Mouse (Mus musculus) limb, embryonic 13.5 days (tissue): ENCODE results near the gene D230025D16Rik. TPM values are rescaled to one million over a fixed set of nuclear protein-coding genes. Genes with fewer than 3 reads are reported as not detected.
A peak's percentile ranks its signal among the peaks of the same experiment; 100 is the strongest.

Experiments
- ATAC-seq: fragments of 200-750 bp; cut with Nextera tagmentation; 2 replicates; pipeline ENCODE4 v1.8.0; 2017; ENCODE audit warnings: low read depth, moderate number of reproducible peaks, moderate TSS enrichment; ENCODE audit not compliant: low FRiP score
- H3K27ac ChIP-seq: fragments of 300-500 bp; sonication (generic); 2 replicates; pipeline ENCODE4 v1.5.1; 2015; ENCODE audit warnings: inconsistent platforms, mild to moderate bottlenecking, moderate library complexity
- H3K27me3 ChIP-seq: fragments of 300-500 bp; sonication (generic); 2 replicates; pipeline ENCODE4 v1.6.1; 2015; ENCODE audit warnings: mild to moderate bottlenecking, inconsistent platforms
- H3K36me3 ChIP-seq: fragments of 300-500 bp; sonication (generic); 2 replicates; pipeline ENCODE4 v1.6.1; 2015; ENCODE audit warnings: inconsistent platforms, mild to moderate bottlenecking, moderate library complexity
- H3K4me1 ChIP-seq: fragments of 300-500 bp; sonication (generic); 2 replicates; pipeline ENCODE4 v1.6.1; 2015; ENCODE audit warnings: inconsistent platforms
- H3K4me2 ChIP-seq: fragments of 300-500 bp; sonication (generic); replicated peaks from 2 replicates; pipeline ENCODE4 v1.6.1; 2015; ENCODE audit warnings: inconsistent platforms, mild to moderate bottlenecking, moderate library complexity
- H3K4me3 ChIP-seq: fragments of 300-500 bp; sonication (generic); 2 replicates; pipeline ENCODE4 v1.5.1; 2015; ENCODE audit warnings: moderate library complexity, mild to moderate bottlenecking, inconsistent platforms
- H3K9ac ChIP-seq: fragments of 300-500 bp; sonication (generic); 2 replicates; pipeline ENCODE4 v1.6.1; 2015; ENCODE audit warnings: mild to moderate bottlenecking, inconsistent platforms
- H3K9me3 ChIP-seq: fragments of 300-500 bp; sonication (generic); 2 replicates; pipeline ENCODE4 v1.6.1; 2016; ENCODE audit warnings: inconsistent platforms
- WGBS: fragments of 180-500 bp; shearing (Covaris S2); methylation state at CpG from one replicate; pipeline ENCODE4 v1.1.7; 2015; 5-methylcytosine and 5-hydroxymethylcytosine counted together
- polyA plus RNA-seq: library from polyadenylated mRNA; unstranded; fragments of >200 nt; fragmentation: Nextera tagmentation; extraction: Ambion mirVana; gene quantifications from 2 replicates; pipeline ENCODE4 v1.2.1, GENCODE M21; 2015

Gene D230025D16Rik
- polyA plus RNA-seq, 1 experiment from 2014 or later: 27.6 TPM

DNA sequence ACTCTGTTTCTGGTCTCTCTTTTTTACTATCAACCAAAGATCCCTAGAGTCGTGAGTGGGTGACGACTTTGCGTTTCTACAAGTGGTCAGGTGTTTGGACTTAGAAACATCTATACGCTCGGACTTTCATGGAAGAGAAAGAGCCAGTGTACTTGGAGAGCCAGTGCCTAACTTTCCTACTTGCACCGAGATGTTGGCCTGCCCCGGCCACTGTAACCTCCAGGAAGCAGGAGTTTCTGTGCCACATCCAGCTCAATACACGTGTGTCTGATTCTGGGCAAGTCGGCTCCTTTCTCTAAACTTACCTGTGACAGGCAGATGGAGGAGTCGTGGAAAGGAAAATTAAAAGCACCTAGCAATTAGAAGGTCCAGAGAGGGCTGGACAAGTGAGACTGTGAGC, 50.9 kb downstream of the D230025D16Rik start, which contains the start of gene Nol3:
Gene Nol3, plus strand, starts transcription at position 301 of the 400 bp plus-strand sequence.
- WGBS: 4% methylated on average over 10 of the region's 10 CpGs
- Histone ChIP-seq H3K4me3 (peak within 1 kb of the TSS; percentile 49), H3K9ac (peak within 1 kb of the TSS; percentile 63), H3K36me3 (no peaks in the 10 kb centered on the region), H3K4me1 (peaks cover 27% of the 10 kb centered on the region), H3K4me2 (peak within 1 kb of the TSS; percentile 77), H3K27ac (no peak within 1 kb of the TSS), H3K27me3 (peaks cover 99% of the 10 kb centered on the region), H3K9me3 (no peaks in the 10 kb centered on the region)
- no peak for ATAC-seq

DNA sequence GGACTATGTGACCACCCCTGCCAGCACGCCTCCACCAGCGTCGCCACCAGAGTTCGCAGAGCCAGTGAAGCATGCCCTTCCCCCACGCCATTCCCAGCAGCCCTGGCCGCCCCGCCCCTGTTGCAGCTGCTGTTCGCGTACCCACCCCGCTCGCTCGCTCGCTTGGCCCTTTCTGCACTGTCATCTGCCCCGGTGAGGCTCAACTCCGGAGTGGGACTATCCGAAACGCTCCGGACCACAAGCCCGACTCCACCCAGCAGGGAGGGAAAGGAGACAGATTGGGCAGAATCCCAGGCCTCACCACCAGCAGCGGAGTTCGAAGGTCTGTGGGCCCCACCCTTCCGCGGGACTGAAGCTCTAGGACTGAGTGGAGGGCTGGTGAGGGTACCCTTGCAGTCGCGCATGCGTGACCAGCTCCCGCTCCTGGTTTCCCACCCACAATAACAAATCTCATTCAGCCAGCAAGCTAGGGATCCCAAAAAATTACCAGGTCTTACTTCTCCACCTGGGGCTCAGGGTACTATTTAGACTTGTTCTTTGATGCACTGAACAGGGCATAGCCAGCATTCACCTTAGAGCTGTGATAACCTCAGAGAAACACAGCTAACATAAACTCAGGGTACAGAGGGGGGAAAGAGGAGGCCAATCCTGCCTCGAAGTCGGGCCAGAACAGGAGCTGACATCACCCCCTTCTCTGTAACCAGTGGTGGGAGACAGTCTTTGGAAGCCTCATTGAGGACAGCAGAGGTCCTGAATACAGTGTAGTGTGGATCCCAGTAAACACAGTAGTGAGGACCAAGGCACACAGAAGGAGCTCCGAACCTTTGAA, 51.6 kb downstream of the D230025D16Rik start:
- Histone ChIP-seq H3K9ac (peak overlapping the region; percentile 63), H3K4me1 (peaks cover 25% of the 10 kb centered on the region), H3K9me3 (no peaks in the 10 kb centered on the region), H3K4me2 (peak overlapping the region; percentile 77), H3K27ac (no peak overlapping the region), H3K4me3 (peak overlapping the region; percentile 49), H3K36me3 (peaks cover 3% of the 10 kb centered on the region), H3K27me3 (peaks cover 93% of the 10 kb centered on the region)
- peak; percentile 66 for ATAC-seq
- WGBS: 4% methylated on average over 30 of the region's 30 CpGs

DNA sequence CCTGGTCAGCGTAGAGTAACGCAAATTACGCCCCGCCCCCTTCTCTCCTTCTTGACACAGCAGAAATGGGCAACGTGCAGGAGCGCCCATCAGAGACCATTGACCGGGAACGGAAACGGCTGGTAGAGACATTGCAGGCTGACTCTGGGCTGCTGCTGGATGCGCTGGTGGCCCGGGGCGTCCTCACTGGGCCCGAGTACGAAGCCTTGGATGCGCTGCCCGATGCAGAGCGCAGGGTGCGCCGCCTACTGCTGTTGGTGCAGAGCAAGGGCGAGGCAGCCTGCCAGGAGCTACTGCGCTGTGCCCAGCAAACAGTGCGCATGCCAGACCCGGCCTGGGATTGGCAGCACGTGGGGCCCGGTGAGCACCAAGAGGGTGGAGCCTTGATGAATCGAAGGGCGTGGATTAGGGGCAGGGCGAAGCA, 54.0 kb downstream of the D230025D16Rik start:
- no peak overlapping the region for H3K27ac ChIP-seq
- no peaks in the 10 kb centered on the region for H3K9me3 ChIP-seq
- peak overlapping the region; percentile 58 for H3K4me2 ChIP-seq
- H3K4me1 ChIP-seq: peaks cover 25% of the 10 kb centered on the region
- peak overlapping the region; percentile 27 for H3K4me3 ChIP-seq
- peaks cover 68% of the 10 kb centered on the region for H3K27me3 ChIP-seq
- peak overlapping the region; percentile 40; the same call in 1 of the 2 replicates for H3K9ac ChIP-seq
- WGBS: 4% methylated on average over 28 of the region's 28 CpGs
- peaks cover 18% of the 10 kb centered on the region for H3K36me3 ChIP-seq
- peak; percentile 52; the same call in 1 of the 2 replicates for ATAC-seq

DNA sequence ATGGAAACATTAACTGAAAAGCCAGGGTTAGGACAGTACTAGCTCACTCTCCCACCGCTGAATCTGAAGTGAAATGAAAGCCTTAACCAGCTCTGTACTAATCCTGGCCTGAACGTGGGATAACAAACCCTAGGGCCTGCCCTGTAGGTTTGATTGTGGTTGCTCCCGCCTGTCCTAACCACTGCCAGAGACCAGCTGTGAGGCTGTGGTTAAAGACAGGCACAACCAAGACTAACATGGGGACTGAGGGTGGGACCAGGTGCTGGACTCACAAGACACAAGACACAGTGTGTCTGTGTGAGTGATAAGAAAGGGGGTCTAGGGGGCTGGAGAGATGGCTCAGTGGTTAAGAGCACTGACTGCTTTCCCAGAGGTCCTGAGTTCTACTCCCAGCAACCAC, 55.6 kb downstream of the D230025D16Rik start:
- H3K9ac ChIP-seq: no peak overlapping the region
- H3K36me3 ChIP-seq: peaks cover 30% of the 10 kb centered on the region
- H3K4me3 ChIP-seq: no peak overlapping the region
- H3K27ac ChIP-seq: no peak overlapping the region
- no peaks in the 10 kb centered on the region for H3K9me3 ChIP-seq
- ATAC-seq: no peak
- peaks cover 21% of the 10 kb centered on the region for H3K4me1 ChIP-seq
- H3K4me2 ChIP-seq: no peak overlapping the region
- WGBS: 62% methylated on average over 3 of the region's 3 CpGs
- H3K27me3 ChIP-seq: peaks cover 52% of the 10 kb centered on the region

DNA sequence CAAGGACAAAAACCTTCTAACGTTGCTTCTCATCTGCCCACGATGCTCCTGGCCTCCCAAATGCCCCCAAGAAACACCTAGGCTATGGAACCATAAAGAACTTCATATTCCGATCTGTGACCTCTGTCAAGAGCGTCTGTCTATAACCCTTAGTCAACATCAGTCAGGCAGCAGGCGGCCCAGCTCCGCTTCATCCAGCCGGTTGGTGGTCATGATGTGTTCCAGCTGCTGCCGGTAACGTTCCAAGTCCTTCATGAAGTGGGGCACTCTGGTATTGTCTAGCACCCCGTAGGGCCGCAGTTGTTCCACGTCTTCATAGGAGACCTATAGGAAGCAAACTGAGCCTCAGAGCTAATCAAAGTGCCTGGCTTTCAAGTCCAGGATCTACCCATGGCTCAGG, 56.9 kb downstream of the D230025D16Rik start:
- Histone ChIP-seq H3K36me3 (peaks cover 32% of the 10 kb centered on the region), H3K4me1 (peaks cover 9% of the 10 kb centered on the region), H3K27me3 (peaks cover 39% of the 10 kb centered on the region), H3K9me3 (no peaks in the 10 kb centered on the region), H3K27ac (no peak overlapping the region), H3K9ac (no peak overlapping the region), H3K4me3 (no peak overlapping the region), H3K4me2 (no peak overlapping the region)
- 84% methylated on average over 12 of the region's 12 CpGs for WGBS
- no peak for ATAC-seq

DNA sequence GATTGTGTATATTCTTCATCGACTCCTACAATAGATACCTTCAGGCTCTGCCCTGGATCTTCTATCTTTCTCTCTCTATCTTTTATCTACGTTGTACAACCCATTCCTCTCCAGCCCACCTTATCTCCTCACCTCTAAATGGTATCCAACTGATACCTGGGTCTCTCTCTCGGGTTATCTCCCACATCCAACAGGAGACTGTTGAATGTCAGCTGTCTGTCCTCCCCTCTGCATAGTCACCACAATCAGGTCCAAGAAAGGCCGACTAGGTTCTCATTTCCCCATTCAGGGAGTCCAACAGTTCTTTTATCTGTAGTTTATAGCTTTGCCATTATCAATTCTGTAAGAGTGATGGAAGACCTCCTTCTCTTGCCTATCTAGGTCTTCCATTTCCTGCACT, 57.3 kb downstream of the D230025D16Rik start:
- H3K36me3 ChIP-seq: peaks cover 32% of the 10 kb centered on the region
- H3K4me3 ChIP-seq: no peak overlapping the region
- H3K27ac ChIP-seq: no peak overlapping the region
- H3K9ac ChIP-seq: no peak overlapping the region
- H3K4me2 ChIP-seq: no peak overlapping the region
- WGBS: 83% methylated on average over 4 of the region's 4 CpGs
- peaks cover 9% of the 10 kb centered on the region for H3K4me1 ChIP-seq
- ATAC-seq: no peak
- peaks cover 35% of the 10 kb centered on the region for H3K27me3 ChIP-seq
- no peaks in the 10 kb centered on the region for H3K9me3 ChIP-seq

DNA sequence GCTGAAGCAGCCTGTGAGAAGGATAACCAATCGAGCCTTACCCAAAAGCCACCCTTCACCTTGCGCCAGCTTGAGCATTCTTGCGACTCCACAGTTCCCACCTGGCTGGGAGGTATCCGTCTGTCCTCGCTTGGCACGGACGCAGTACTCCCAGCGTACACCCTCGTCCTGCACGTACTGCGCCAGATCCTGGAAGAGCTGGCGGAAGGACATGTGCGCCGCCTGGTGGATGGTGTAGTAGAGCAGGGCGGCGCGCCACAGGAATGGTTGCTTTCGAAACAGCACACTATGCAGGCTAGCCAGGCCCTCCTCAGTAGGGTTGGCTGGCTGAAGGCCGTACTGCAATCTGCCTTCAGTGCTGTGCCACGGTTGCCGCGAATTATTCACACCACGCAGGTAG, 58.1 kb downstream of the D230025D16Rik start:
- H3K4me3 ChIP-seq: no peak overlapping the region
- no peak overlapping the region for H3K9ac ChIP-seq
- H3K27ac ChIP-seq: no peak overlapping the region
- WGBS: 24% methylated on average over 23 of the region's 23 CpGs
- no peaks in the 10 kb centered on the region for H3K9me3 ChIP-seq
- peaks cover 15% of the 10 kb centered on the region for H3K4me1 ChIP-seq
- no peak for ATAC-seq
- peaks cover 27% of the 10 kb centered on the region for H3K27me3 ChIP-seq
- no peak overlapping the region for H3K4me2 ChIP-seq
- peaks cover 32% of the 10 kb centered on the region for H3K36me3 ChIP-seq

DNA sequence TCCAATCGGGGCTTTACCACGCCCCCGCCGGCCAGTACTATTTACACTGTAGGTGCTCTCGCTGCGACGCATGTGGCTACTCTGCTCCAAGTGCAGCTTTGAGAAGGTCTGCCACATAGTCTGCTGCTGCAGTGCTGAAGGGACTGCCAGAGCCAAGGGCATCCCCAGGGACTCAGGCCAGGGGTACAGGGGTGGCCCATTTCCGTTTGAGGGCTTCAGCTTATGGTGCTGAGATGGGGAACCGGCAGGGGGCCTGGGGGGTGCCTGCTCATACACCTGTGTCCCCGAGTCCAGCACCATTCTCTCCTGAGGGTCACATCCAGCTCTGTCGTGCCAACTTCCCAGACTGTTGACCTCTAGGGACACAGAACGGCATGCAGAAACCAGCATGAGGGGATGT, 60.6 kb downstream of the D230025D16Rik start:
- H3K4me1 ChIP-seq: peaks cover 26% of the 10 kb centered on the region
- WGBS: 52% methylated on average over 12 of the region's 12 CpGs
- H3K9ac ChIP-seq: no peak overlapping the region
- ATAC-seq: no peak
- no peak overlapping the region for H3K4me3 ChIP-seq
- H3K27me3 ChIP-seq: peaks cover 12% of the 10 kb centered on the region
- peaks cover 32% of the 10 kb centered on the region for H3K36me3 ChIP-seq
- H3K4me2 ChIP-seq: no peak overlapping the region
- no peak overlapping the region for H3K27ac ChIP-seq
- no peaks in the 10 kb centered on the region for H3K9me3 ChIP-seq

DNA sequence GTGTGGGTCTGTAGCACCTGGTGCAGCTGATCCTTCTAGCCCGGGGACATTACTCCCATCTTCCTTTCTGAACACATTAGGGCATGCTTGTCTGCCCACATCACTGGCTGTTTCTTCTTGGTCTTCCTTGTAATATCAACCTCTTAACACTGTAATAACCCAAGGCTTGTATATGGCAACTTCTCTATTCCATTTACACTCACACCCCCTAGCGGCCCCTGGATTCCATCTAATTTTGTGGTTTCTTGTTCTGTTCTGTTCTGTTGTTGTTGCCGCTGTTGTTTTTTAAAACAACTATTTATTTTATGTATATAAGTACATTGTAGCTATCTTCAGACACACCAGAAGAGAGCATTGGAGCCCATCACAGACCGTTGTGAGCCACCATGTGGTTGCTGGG, 62.0 kb downstream of the D230025D16Rik start:
- no peak for ATAC-seq
- no peak overlapping the region for H3K4me2 ChIP-seq
- H3K9me3 ChIP-seq: no peaks in the 10 kb centered on the region
- no peak overlapping the region for H3K27ac ChIP-seq
- peaks cover 13% of the 10 kb centered on the region for H3K27me3 ChIP-seq
- H3K4me3 ChIP-seq: no peak overlapping the region
- 86% methylated on average over 4 of the region's 4 CpGs for WGBS
- peaks cover 25% of the 10 kb centered on the region for H3K36me3 ChIP-seq
- H3K9ac ChIP-seq: no peak overlapping the region
- H3K4me1 ChIP-seq: peaks cover 30% of the 10 kb centered on the region

DNA sequence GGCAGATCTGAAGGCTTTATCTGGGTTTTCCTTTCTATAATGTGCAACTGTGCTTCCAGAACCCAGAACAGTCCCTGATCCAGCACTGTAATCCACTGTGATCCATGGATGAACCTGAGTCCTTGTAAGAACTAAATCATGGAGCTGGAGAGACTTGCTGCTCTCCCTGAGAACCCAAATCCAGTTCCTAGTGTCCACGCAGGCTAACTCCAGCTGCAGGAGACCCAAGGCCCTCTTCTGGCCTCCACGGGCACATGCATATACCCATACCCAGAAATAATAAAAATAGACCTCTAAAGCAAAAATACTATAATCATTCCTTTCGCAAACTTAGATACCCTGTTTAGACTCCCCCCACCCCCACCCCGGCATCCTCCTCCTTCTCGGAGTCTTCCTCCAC, 63.3 kb downstream of the D230025D16Rik start:
- ATAC-seq: no peak
- peaks cover 30% of the 10 kb centered on the region for H3K4me1 ChIP-seq
- 0 out of 2 replicates have a peak overlapping the region, but pooled peaks have one; percentile 2 for H3K9ac ChIP-seq
- H3K4me2 ChIP-seq: peak overlapping the region; percentile 93
- H3K27ac ChIP-seq: no peak overlapping the region
- H3K4me3 ChIP-seq: peak overlapping the region; percentile 54; the same call in 1 of the 2 replicates
- H3K9me3 ChIP-seq: no peaks in the 10 kb centered on the region
- 91% methylated on average over 5 of the region's 5 CpGs for WGBS
- peaks cover 14% of the 10 kb centered on the region for H3K36me3 ChIP-seq
- H3K27me3 ChIP-seq: peaks cover 19% of the 10 kb centered on the region

DNA sequence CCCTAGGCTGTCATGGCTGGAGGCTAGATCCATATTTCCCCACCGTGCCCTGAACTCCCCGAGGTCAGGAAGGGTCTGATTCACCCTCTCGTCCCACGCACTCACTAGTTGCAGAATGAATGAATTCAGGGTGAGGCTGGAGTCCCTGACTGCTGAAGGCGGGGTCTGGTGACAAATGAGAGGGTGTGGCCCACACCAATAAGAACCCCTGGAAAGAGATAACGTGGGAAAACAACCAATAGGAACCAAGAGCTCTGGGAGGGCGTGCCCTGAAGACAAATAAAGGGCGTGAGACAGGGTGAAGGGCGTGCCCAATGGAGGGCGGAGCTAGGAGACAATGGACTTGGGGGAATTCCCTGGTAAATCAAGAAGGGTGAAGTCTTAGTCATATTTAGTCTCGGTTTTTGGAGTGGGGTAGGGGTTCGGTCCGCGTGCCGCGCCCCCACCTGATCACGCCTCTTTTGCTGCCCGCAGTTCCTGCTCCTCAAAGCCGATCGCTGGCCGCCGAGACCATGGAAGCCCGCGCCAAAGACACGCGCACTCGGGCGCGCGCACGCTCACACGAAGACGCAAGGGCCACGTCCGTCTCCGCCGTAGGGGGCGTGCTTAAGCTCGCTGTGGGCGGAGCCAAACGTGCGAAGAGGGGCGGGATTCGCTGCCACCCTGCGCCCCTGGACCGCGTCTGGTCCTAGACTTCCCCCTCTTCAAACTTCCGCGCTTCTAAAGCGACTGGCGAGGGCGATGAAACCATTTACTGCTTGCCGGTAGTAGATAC, 64.2 kb downstream of the D230025D16Rik start:
- WGBS: under 1% methylated on average over 53 of the region's 53 CpGs
- peak overlapping the region; percentile 93 for H3K4me2 ChIP-seq
- ATAC-seq: peak; percentile 92
- H3K9ac ChIP-seq: peak overlapping the region; percentile 73
- peaks cover 14% of the 10 kb centered on the region for H3K36me3 ChIP-seq
- H3K4me1 ChIP-seq: peaks cover 30% of the 10 kb centered on the region
- peaks cover 28% of the 10 kb centered on the region for H3K27me3 ChIP-seq
- H3K27ac ChIP-seq: peak overlapping the region; percentile 61; the same call in 1 of the 2 replicates
- no peaks in the 10 kb centered on the region for H3K9me3 ChIP-seq
- peak overlapping the region; percentile 54 for H3K4me3 ChIP-seq
